9 mouse cellular contexts compared by ENCODE assay signal in the genomic region with DNA sequence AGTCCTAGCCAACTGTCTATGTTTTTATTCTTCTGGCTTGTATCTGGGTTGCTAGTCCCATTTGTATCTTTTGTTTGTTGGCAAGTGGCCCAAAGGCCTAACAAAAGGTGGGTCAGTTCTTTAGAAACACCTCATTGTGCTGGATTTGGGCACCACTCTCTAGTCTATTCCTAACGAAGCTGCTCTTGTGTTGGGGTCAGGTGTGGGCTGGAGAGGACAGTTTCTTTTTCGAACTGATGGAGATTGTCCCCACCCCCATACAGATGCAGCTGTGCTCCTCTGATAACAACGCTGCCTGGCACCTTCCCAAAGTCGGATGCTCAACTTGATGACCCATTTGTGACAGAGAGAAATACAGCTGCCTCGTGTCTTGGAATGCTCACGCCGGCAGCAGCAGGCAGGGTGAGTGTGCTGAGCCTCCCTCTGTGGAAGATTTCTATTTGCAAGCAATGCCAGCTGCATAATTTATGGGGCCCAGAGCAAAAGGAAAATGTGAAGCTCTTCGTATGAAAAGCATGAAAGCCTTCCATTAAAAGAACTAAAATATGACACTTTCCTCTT.
DNase-seq lines count a peak whose midpoint lies in the region; ATAC-seq lines count a peak whose summit lies in the region.
"Had no signal": no experiment of that assay in that cellular context is flagged by ENCODE, and none has a peak within 500 bp of the region (broad histone marks: within the 10 kb centered on the region; RNA-seq: fewer than 3 reads in every experiment).

No protein-coding gene starts in this region.

- no peaks in the 10 kb centered on the region for H3K4me1 ChIP-seq in embryonic facial prominence, embryonic 14.5 days (ENCODE audit: control insufficient read depth, insufficient read depth, low read length)
- H3K4me1 ChIP-seq in embryonic facial prominence, embryonic 10.5 days = no peaks in the 10 kb centered on the region
- H3K4me1 ChIP-seq in midbrain, embryonic 14.5 days (ENCODE audit: control insufficient read depth, insufficient read depth, low read length) = peaks cover 5% of the 10 kb centered on the region; the same call in 1 of the 2 replicates
- peaks cover 5% of the 10 kb centered on the region; the same call in 1 of the 2 replicates for H3K4me1 ChIP-seq in midbrain, embryonic 10.5 days
- H3K4me1 ChIP-seq: heart, embryonic 15.5 days had no signal

- no peaks in the 10 kb centered on the region for H3K9me3 ChIP-seq in embryonic facial prominence, embryonic 14.5 days (ENCODE audit: control insufficient read depth, low read length)
- H3K9me3 ChIP-seq in embryonic facial prominence, embryonic 10.5 days = no peaks in the 10 kb centered on the region
- H3K9me3 ChIP-seq in midbrain, embryonic 14.5 days (ENCODE audit: control insufficient read depth, low read length) = no peaks in the 10 kb centered on the region
- no peaks in the 10 kb centered on the region for H3K9me3 ChIP-seq in midbrain, embryonic 10.5 days (replicated peaks)
- H3K9me3 ChIP-seq: heart, embryonic 15.5 days had no signal

- H3K9ac ChIP-seq in embryonic facial prominence, embryonic 14.5 days (ENCODE audit: low read depth, low read length) = no peak overlapping the region
- H3K9ac ChIP-seq in midbrain, embryonic 14.5 days (replicated peaks; ENCODE audit: low read length) = no peak overlapping the region
- H3K9ac ChIP-seq: heart, embryonic 15.5 days had no signal

- no peaks in the 10 kb centered on the region for H3K36me3 ChIP-seq in embryonic facial prominence, embryonic 14.5 days (ENCODE audit: control insufficient read depth, insufficient read depth, low read length)
- H3K36me3 ChIP-seq in embryonic facial prominence, embryonic 10.5 days (replicated peaks) = no peaks in the 10 kb centered on the region
- H3K36me3 ChIP-seq in midbrain, embryonic 14.5 days (ENCODE audit: control insufficient read depth, insufficient read depth, low read length) = no peaks in the 10 kb centered on the region
- no peaks in the 10 kb centered on the region for H3K36me3 ChIP-seq in midbrain, embryonic 10.5 days
- H3K36me3 ChIP-seq: heart, embryonic 15.5 days had no signal

- no peak overlapping the region for H3K4me2 ChIP-seq in embryonic facial prominence, embryonic 14.5 days (ENCODE audit: low read depth, low read length)
- H3K4me2 ChIP-seq in midbrain, embryonic 14.5 days (ENCODE audit: low read length) = no peak overlapping the region
- H3K4me2 ChIP-seq: heart, embryonic 15.5 days had no signal

- ATAC-seq in embryonic facial prominence, embryonic 14.5 days (ENCODE audit: low read depth) = 0 out of 2 replicates have a peak, but pooled peaks have one; percentile 26
- no peak for ATAC-seq in midbrain, embryonic 14.5 days (ENCODE audit: low FRiP score, low TSS enrichment)
- ATAC-seq in megakaryocyte, adult 5-6 weeks (ENCODE audit: poor library complexity, severe bottlenecking) = no peak

- H3K4me3 ChIP-seq in embryonic facial prominence, embryonic 14.5 days (ENCODE audit: low read depth, low read length) = no peak overlapping the region
- H3K4me3 ChIP-seq in embryonic facial prominence, embryonic 10.5 days = no peak overlapping the region
- no peak overlapping the region for H3K4me3 ChIP-seq in midbrain, embryonic 14.5 days (replicated peaks; ENCODE audit: low read depth, low read length)
- no peak overlapping the region for H3K4me3 ChIP-seq in midbrain, embryonic 10.5 days
- H3K4me3 ChIP-seq: heart, embryonic 15.5 days had no signal

- no peak overlapping the region for H3K27ac ChIP-seq in embryonic facial prominence, embryonic 14.5 days (replicated peaks; ENCODE audit: low read depth, low read length)
- no peak overlapping the region for H3K27ac ChIP-seq in embryonic facial prominence, embryonic 10.5 days (replicated peaks)
- peak overlapping the region; percentile 37; the same call in 1 of the 2 replicates for H3K27ac ChIP-seq in midbrain, embryonic 14.5 days (replicated peaks; ENCODE audit: low read depth, low read length)
- no peak overlapping the region for H3K27ac ChIP-seq in midbrain, embryonic 10.5 days (replicated peaks)
- H3K27ac ChIP-seq: heart, embryonic 15.5 days had no signal

- WGBS in embryonic facial prominence, embryonic 14.5 days = 49% methylated on average over 8 of the region's 8 CpGs
- WGBS in embryonic facial prominence, embryonic 10.5 days = 66% methylated on average over 8 of the region's 8 CpGs
- 37% methylated on average over 8 of the region's 8 CpGs for WGBS in midbrain, embryonic 14.5 days
- WGBS in midbrain, embryonic 10.5 days = 70% methylated on average over 8 of the region's 8 CpGs

- H3K27me3 ChIP-seq in embryonic facial prominence, embryonic 14.5 days (replicated peaks; ENCODE audit: control insufficient read depth, insufficient read depth, low read length) = no peaks in the 10 kb centered on the region
- H3K27me3 ChIP-seq in embryonic facial prominence, embryonic 10.5 days (replicated peaks; ENCODE audit: low read depth, poor library complexity, severe bottlenecking) = no peaks in the 10 kb centered on the region
- H3K27me3 ChIP-seq in midbrain, embryonic 14.5 days (ENCODE audit: control insufficient read depth, insufficient read depth, low read length) = no peaks in the 10 kb centered on the region
- no peaks in the 10 kb centered on the region for H3K27me3 ChIP-seq in midbrain, embryonic 10.5 days (ENCODE audit: low read depth, poor library complexity, severe bottlenecking)
- H3K27me3 ChIP-seq: heart, embryonic 15.5 days had no signal

- peak; percentile 76 for DNase-seq in embryonic facial prominence, embryonic 14.5 days (ENCODE audit: low spot score)
- no peak for DNase-seq in embryonic facial prominence, embryonic 10.5 days (ENCODE audit: low spot score)
- DNase-seq in midbrain, embryonic 14.5 days = peak; percentile 62
- no peak for DNase-seq in midbrain, embryonic 10.5 days (ENCODE audit: low spot score)
- DNase-seq in layer of hippocampus, postnatal 10 days (ENCODE audit: low spot score in 2 of 2) = peak; percentile 29 to 34
- DNase-seq in right cerebral cortex, postnatal 10 days (ENCODE audit: low spot score in 2 of 2) = peak; percentile 64 to 75
- no peak for DNase-seq in spleen, adult 12 weeks (ENCODE audit: low spot score)

Comparison
In these comparisons a context has a peak if more than half of its experiments do, and no peak if none do; other contexts are left out.
1. DNase-seq: peak in embryonic facial prominence, embryonic 14.5 days (single experiment), midbrain, embryonic 14.5 days (single experiment), layer of hippocampus, postnatal 10 days (2 of 2) and right cerebral cortex, postnatal 10 days (2 of 2); none in embryonic facial prominence, embryonic 10.5 days (single experiment), midbrain, embryonic 10.5 days (single experiment) and spleen, adult 12 weeks (single experiment).